Mouse (Mus musculus) liver, embryonic 11.5 days (tissue): ENCODE measurements around the gene Fry. TPM values are rescaled to one million over a fixed set of nuclear protein-coding genes. Genes with fewer than 3 reads are reported as not detected.

Source experiments
- ATAC-seq: fragments of 200-750 bp; cut with Nextera tagmentation; replicated peaks from 2 replicates; pipeline ENCODE4 v1.8.0; 2017; ENCODE audit warnings: moderate number of reproducible peaks, mild to moderate bottlenecking, moderate TSS enrichment, moderate library complexity; ENCODE audit not compliant: low FRiP score
- DNase-seq: peaks from one replicate; pipeline ENCODE4 v3.0.0-alpha.2; 2017; ENCODE audit warnings: low spot score
- H3K27ac ChIP-seq: fragments of 300-500 bp; sonication (generic); 2 replicates; pipeline ENCODE4 v1.5.1; 2014; ENCODE audit warnings: mild to moderate bottlenecking, low read depth, low read length, control low read depth
- H3K27me3 ChIP-seq: fragments of 300-500 bp; sonication (generic); replicated peaks from 2 replicates; pipeline ENCODE4 v1.6.1; 2014; ENCODE audit warnings: low read length, mixed read lengths; ENCODE audit not compliant: control insufficient read depth, insufficient read depth
- H3K36me3 ChIP-seq: fragments of 300-500 bp; sonication (generic); 2 replicates; pipeline ENCODE4 v1.6.1; 2014; ENCODE audit warnings: mild to moderate bottlenecking, low read length, moderate library complexity, mixed read lengths; ENCODE audit not compliant: control insufficient read depth, insufficient read depth
- H3K4me1 ChIP-seq: fragments of 300-500 bp; sonication (generic); replicated peaks from 2 replicates; pipeline ENCODE4 v1.6.1; 2014; ENCODE audit warnings: low read length, mixed read lengths; ENCODE audit not compliant: control insufficient read depth, insufficient read depth
- H3K4me2 ChIP-seq: fragments of 300-500 bp; sonication (generic); 2 replicates; pipeline ENCODE4 v1.6.1; 2014; ENCODE audit warnings: mild to moderate bottlenecking, control low read depth, moderate library complexity
- H3K4me3 ChIP-seq: fragments of 300-500 bp; sonication (generic); 2 replicates; pipeline ENCODE4 v1.5.1; 2014; ENCODE audit warnings: low read depth, low read length, control low read depth
- H3K9ac ChIP-seq: fragments of 300-500 bp; sonication (generic); 2 replicates; pipeline ENCODE4 v1.6.1; 2014; ENCODE audit warnings: low read depth, low read length, control low read depth
- H3K9me3 ChIP-seq: fragments of 300-500 bp; sonication (generic); 2 replicates; pipeline ENCODE4 v1.6.1; 2016; ENCODE audit warnings: low read length, inconsistent platforms, mixed read lengths; ENCODE audit not compliant: control insufficient read depth
- WGBS: fragments of 180-500 bp; shearing (Covaris S2); extraction: QIAGEN DNeasy Blood & Tissue Kit; methylation state at CpG from one replicate; pipeline ENCODE4 v1.1.7; 2014; 5-methylcytosine and 5-hydroxymethylcytosine counted together
- polyA plus RNA-seq: library from polyadenylated mRNA; unstranded; fragments of >200 nt; fragmentation: Nextera tagmentation; extraction: Ambion mirVana; gene quantifications from 2 replicates; pipeline ENCODE4 v1.2.1, GENCODE M21; 2014

Gene Fry
- polyA plus RNA-seq, 1 experiment from 2014 or later = 5.5 TPM

- Histone ChIP-seq H3K4me1 (no peaks in the 10 kb centered on the region), H3K27ac (no peak overlapping the region), H3K4me2 (no peak overlapping the region), H3K36me3 (no peaks in the 10 kb centered on the region), H3K27me3 (no peaks in the 10 kb centered on the region), H3K4me3 (no peak overlapping the region), H3K9ac (no peak overlapping the region), H3K9me3 (no peaks in the 10 kb centered on the region)
- DNase-seq = no peak
- 73% methylated on average over 10 of the region's 10 CpGs for WGBS
- no peak for ATAC-seq
These were observed 34.4 kb downstream of the Fry start for GRCm38 (mm10) chr5:150152880-150153281.

- no peak for ATAC-seq
- 67% methylated on average over 8 of the region's 8 CpGs for WGBS
- no peak overlapping the region for H3K27ac ChIP-seq
These were observed 36.9 kb downstream of the Fry start for GRCm38 (mm10) chr5:150155388-150155787.

GRCm38 (mm10) chr5:150156063-150156786 lies 37.8 kb downstream of the Fry start:
- Histone ChIP-seq H3K27me3 (no peaks in the 10 kb centered on the region), H3K9me3 (no peaks in the 10 kb centered on the region), H3K4me2 (no peak overlapping the region), H3K9ac (no peak overlapping the region), H3K36me3 (no peaks in the 10 kb centered on the region), H3K4me3 (no peak overlapping the region), H3K27ac (no peak overlapping the region), H3K4me1 (no peaks in the 10 kb centered on the region)
- no peak for ATAC-seq
- DNase-seq = no peak
- 83% methylated on average over 16 of the region's 16 CpGs for WGBS

More at GRCm38 (mm10) chr5:150155388-150155787, 36.9 kb downstream of the Fry start:
- Histone ChIP-seq H3K9me3 (no peaks in the 10 kb centered on the region), H3K36me3 (no peaks in the 10 kb centered on the region), H3K9ac (no peak overlapping the region), H3K4me2 (no peak overlapping the region), H3K4me3 (no peak overlapping the region), H3K27me3 (no peaks in the 10 kb centered on the region), H3K4me1 (no peaks in the 10 kb centered on the region)
- no peak for DNase-seq

GRCm38 (mm10) chr5:150157682-150158081 lies 39.2 kb downstream of the Fry start:
- H3K27ac ChIP-seq = no peak overlapping the region
- 42% methylated on average over 6 of the region's 6 CpGs for WGBS
- H3K27me3 ChIP-seq = no peaks in the 10 kb centered on the region
- H3K4me2 ChIP-seq = no peak overlapping the region
- H3K9ac ChIP-seq = no peak overlapping the region
- H3K4me1 ChIP-seq = no peaks in the 10 kb centered on the region
- no peaks in the 10 kb centered on the region for H3K36me3 ChIP-seq
- ATAC-seq = no peak
- H3K4me3 ChIP-seq = no peak overlapping the region
- no peaks in the 10 kb centered on the region for H3K9me3 ChIP-seq
- no peak for DNase-seq

- Histone ChIP-seq H3K9me3 (no peaks in the 10 kb centered on the region), H3K9ac (no peak overlapping the region), H3K36me3 (no peaks in the 10 kb centered on the region), H3K4me3 (no peak overlapping the region), H3K4me1 (no peaks in the 10 kb centered on the region), H3K27me3 (no peaks in the 10 kb centered on the region), H3K4me2 (no peak overlapping the region), H3K27ac (no peak overlapping the region)
- no peak for DNase-seq
- ATAC-seq = no peak
- 73% methylated on average over 5 of the region's 5 CpGs for WGBS
These were observed 40.7 kb downstream of the Fry start for GRCm38 (mm10) chr5:150159151-150159550.

GRCm38 (mm10) chr5:150161193-150161592 lies 42.7 kb downstream of the Fry start:
- Histone ChIP-seq H3K4me2 (no peak overlapping the region), H3K4me3 (no peak overlapping the region), H3K27me3 (no peaks in the 10 kb centered on the region), H3K36me3 (no peaks in the 10 kb centered on the region), H3K9me3 (no peaks in the 10 kb centered on the region), H3K9ac (no peak overlapping the region), H3K27ac (no peak overlapping the region), H3K4me1 (no peaks in the 10 kb centered on the region)
- ATAC-seq (no peak), DNase-seq (no peak)
- WGBS = 81% methylated on average over 6 of the region's 6 CpGs

- no peak overlapping the region for H3K9ac ChIP-seq
- no peaks in the 10 kb centered on the region for H3K27me3 ChIP-seq
- WGBS = 40% methylated on average over 5 of the region's 5 CpGs
- no peak overlapping the region for H3K4me2 ChIP-seq
- DNase-seq (no peak), ATAC-seq (no peak)
- no peaks in the 10 kb centered on the region for H3K9me3 ChIP-seq
- H3K4me1 ChIP-seq = no peaks in the 10 kb centered on the region
- no peak overlapping the region for H3K4me3 ChIP-seq
- no peak overlapping the region for H3K27ac ChIP-seq
- H3K36me3 ChIP-seq = no peaks in the 10 kb centered on the region
These were observed 43.5 kb downstream of the Fry start for GRCm38 (mm10) chr5:150161898-150162297.

- H3K9me3 ChIP-seq = no peaks in the 10 kb centered on the region
- DNase-seq = no peak
- H3K36me3 ChIP-seq = no peaks in the 10 kb centered on the region
- H3K27me3 ChIP-seq = no peaks in the 10 kb centered on the region
- ATAC-seq = no peak
- WGBS = 88% methylated on average over 3 of the region's 3 CpGs
- H3K9ac ChIP-seq = no peak overlapping the region
- H3K27ac ChIP-seq = no peak overlapping the region
- H3K4me2 ChIP-seq = no peak overlapping the region
- no peak overlapping the region for H3K4me3 ChIP-seq
- H3K4me1 ChIP-seq = no peaks in the 10 kb centered on the region
These were observed 46.2 kb downstream of the Fry start for GRCm38 (mm10) chr5:150164671-150165070.

- Histone ChIP-seq H3K9ac (no peak overlapping the region), H3K4me3 (no peak overlapping the region), H3K9me3 (no peaks in the 10 kb centered on the region), H3K27me3 (no peaks in the 10 kb centered on the region), H3K4me2 (no peak overlapping the region), H3K36me3 (no peaks in the 10 kb centered on the region), H3K27ac (no peak overlapping the region), H3K4me1 (no peaks in the 10 kb centered on the region; the same call in 1 of the 2 replicates)
- DNase-seq = no peak
- ATAC-seq = no peak
- WGBS = 84% methylated on average over 5 of the region's 5 CpGs
These were observed 48.4 kb downstream of the Fry start for GRCm38 (mm10) chr5:150166811-150167210.
